Mouse (Mus musculus): ENCODE measurements around the gene Prkcsh. TPM values are rescaled to one million over a fixed set of nuclear protein-coding genes. Genes with fewer than 3 reads are reported as not detected.
A peak's percentile ranks its signal among the peaks of the same experiment; 100 is the strongest.

Gene Prkcsh
- total and polyA plus RNA-seq, 3 experiments, result 183 to 577 (median 356) TPM

DNA sequence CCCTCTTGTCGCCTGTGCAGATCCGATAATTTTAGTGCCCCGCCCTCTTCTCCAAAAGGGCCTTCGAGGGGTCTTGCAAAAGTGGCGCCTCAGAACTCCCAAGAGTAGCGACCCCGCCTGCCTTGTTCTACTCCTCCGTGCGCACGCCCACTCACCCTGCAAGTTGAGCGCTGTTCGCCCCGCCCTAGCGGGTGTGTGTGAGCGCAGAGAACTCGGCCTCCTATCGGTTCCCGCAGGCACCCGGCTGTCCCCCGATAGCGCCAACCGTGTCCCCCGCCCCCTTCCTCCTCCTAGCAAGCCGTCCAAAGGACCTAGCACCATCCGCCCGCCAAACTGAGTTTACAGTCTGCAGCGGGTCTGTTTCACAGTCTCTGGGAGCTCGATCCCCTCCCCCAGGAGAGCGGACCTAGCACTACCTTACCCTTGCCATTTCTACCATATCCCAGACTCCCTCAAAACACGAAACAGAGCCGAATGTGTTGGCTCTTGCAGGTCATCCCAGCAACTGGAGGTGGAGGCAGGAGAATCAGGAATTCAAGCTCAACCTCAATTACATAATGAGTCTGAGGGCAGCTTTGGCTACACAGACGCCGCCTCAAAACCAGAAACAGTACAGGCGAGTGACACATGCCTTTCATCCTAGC lies 40.1 kb upstream of the Prkcsh start:
- Histone ChIP-seq H3K4me1 (ENCODE audit: control insufficient read depth in 1 of 2, insufficient read depth in 2 of 2, low read length in 2 of 2) (peaks cover 13 to 31% of the 10 kb centered on the region in 2 experiments), H3K4me3 (ENCODE audit: control insufficient read depth in 1 of 2, insufficient read depth in 1 of 2, low read depth in 2 of 2, low read length in 2 of 2) (peak overlapping the region; percentile 75 to 77), H3K9ac (ENCODE audit: control insufficient read depth, low read depth, low read length, poor library complexity, severe bottlenecking) (peak overlapping the region; percentile 77), H3K27me3 (ENCODE audit: control insufficient read depth in 1 of 2, insufficient read depth in 2 of 2, low read length in 2 of 2) (no peaks in the 10 kb centered on the region), H3K27ac (ENCODE audit: control insufficient read depth, low read depth, low read length) (peak overlapping the region; percentile 91), H3K36me3 (ENCODE audit: control insufficient read depth in 1 of 2, insufficient read depth in 2 of 2, low read length in 2 of 2) (peaks cover 14 to 26% of the 10 kb centered on the region in 2 experiments), H3K9me3 (replicated peaks; ENCODE audit: insufficient read depth, low read length) (no peaks in the 10 kb centered on the region), H3K79me2 (ENCODE audit: control insufficient read depth, insufficient read depth, low read length, poor library complexity) (peaks cover 41% of the 10 kb centered on the region)
- TF ChIP-seq GATA1 (IDR thresholded peaks at IDR 0.05; ENCODE audit: low read depth, low read length) (peak; percentile 97), POLR2A (IDR thresholded peaks at IDR 0.05; ENCODE audit: control insufficient read depth in 1 of 2, insufficient read depth in 1 of 2, low read depth in 1 of 2, low read length in 2 of 2, poor library complexity in 1 of 2) (no peak), POLR2AphosphoS5 (IDR thresholded peaks at IDR 0.05; ENCODE audit: borderline replicate concordance, low read depth, low read length) (peak; percentile 90), TAL1 (IDR thresholded peaks at IDR 0.05; ENCODE audit: low read length) (peak; percentile 100)
- peak; percentile 100 for DNase-seq (ENCODE audit: low read depth, low spot score)

DNA sequence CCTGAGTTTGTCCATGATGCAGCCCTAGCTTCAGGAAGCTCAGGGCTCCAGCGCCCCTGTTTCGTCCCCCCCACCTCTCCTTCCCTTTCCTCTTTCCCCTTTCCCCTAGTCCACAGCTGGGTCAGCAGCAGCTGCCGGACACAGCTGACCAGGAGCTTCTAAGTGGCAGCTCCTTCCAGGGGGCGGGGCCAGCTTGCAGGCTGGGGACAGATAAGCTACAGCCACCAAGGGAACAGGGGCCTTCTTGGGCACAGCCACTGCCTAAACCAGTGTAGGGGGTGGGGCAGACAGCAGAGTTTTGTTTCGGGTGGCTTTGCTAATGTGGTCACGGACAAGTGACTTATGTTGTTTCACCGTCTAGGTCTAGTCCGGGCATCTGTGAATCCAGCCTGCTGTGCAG lies 39.2 kb upstream of the Prkcsh start, which contains the start of gene Epor:
Epor (minus strand) TSS at position 90 of the 400 bp plus-strand sequence.
- H3K4me1 ChIP-seq (ENCODE audit: control insufficient read depth in 1 of 2, insufficient read depth in 2 of 2, low read length in 2 of 2), result peaks cover 13 to 27% of the 10 kb centered on the region in 2 experiments
- H3K79me2 ChIP-seq (ENCODE audit: control insufficient read depth, insufficient read depth, low read length, poor library complexity), result peaks cover 41% of the 10 kb centered on the region
- peak within 1 kb of the TSS; percentile 77 for H3K9ac ChIP-seq (ENCODE audit: control insufficient read depth, low read depth, low read length, poor library complexity, severe bottlenecking)
- H3K9me3 ChIP-seq (replicated peaks; ENCODE audit: insufficient read depth, low read length), result no peaks in the 10 kb centered on the region
- TF ChIP-seq GATA1 (IDR thresholded peaks at IDR 0.05; ENCODE audit: low read depth, low read length) (peak; percentile 87), TAL1 (IDR thresholded peaks at IDR 0.05; ENCODE audit: low read length) (peak; percentile 78), ZC3H11A (IDR thresholded peaks at IDR 0.05; ENCODE audit: low read depth, low read length) (no peak)
- H3K36me3 ChIP-seq (ENCODE audit: control insufficient read depth in 1 of 2, insufficient read depth in 2 of 2, low read length in 2 of 2), result peaks cover 14 to 26% of the 10 kb centered on the region in 2 experiments
- H3K4me3 ChIP-seq (ENCODE audit: control insufficient read depth in 1 of 2, insufficient read depth in 1 of 2, low read depth in 2 of 2, low read length in 2 of 2), result peak within 1 kb of the TSS; percentile 75 to 77
- peak within 1 kb of the TSS; percentile 91 for H3K27ac ChIP-seq (ENCODE audit: control insufficient read depth, low read depth, low read length)
- H3K27me3 ChIP-seq (ENCODE audit: control insufficient read depth in 1 of 2, insufficient read depth in 2 of 2, low read length in 2 of 2), result peaks cover 0 to 1% of the 10 kb centered on the region in 2 experiments; a peak in 1 of 4 replicates
- DNase-seq (ENCODE audit: low read depth, low spot score), result peak; percentile 95

DNA sequence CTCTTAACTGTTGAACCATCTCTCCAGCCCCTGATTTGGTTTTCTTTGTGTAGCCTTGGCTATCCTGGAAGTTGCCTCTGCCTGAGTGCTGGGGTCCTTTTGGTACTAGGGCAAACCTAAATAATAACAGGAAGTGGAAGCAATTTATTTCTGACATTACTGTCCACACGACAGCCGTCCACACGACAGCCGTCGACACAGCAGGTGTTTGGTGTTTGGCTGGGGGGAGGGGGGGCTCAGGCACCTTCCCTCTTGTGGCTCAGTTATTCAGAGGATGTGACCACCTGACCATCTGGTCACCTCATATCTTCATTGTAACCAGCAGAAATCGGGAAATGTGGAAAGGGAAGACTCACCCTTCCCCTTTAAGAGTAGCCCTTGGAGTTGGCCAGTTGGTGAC lies 33.7 kb upstream of the Prkcsh start:
- Histone ChIP-seq H3K4me3 (ENCODE audit: control insufficient read depth in 1 of 2, insufficient read depth in 1 of 2, low read depth in 2 of 2, low read length in 2 of 2) (no peak overlapping the region), H3K27me3 (ENCODE audit: control insufficient read depth in 1 of 2, insufficient read depth in 2 of 2, low read length in 2 of 2) (peaks cover 2 to 4% of the 10 kb centered on the region in 2 experiments; a peak in 2 of 4 replicates), H3K79me2 (ENCODE audit: control insufficient read depth, insufficient read depth, low read length, poor library complexity) (no peaks in the 10 kb centered on the region), H3K36me3 (ENCODE audit: control insufficient read depth in 1 of 2, insufficient read depth in 2 of 2, low read length in 2 of 2) (peaks cover 0 to 4% of the 10 kb centered on the region in 2 experiments; a peak in 2 of 4 replicates), H3K27ac (ENCODE audit: control insufficient read depth, low read depth, low read length) (no peak overlapping the region), H3K4me1 (ENCODE audit: control insufficient read depth in 1 of 2, insufficient read depth in 2 of 2, low read length in 2 of 2) (peaks cover 4% of the 10 kb centered on the region in 2 experiments), H3K9me3 (replicated peaks; ENCODE audit: insufficient read depth, low read length) (no peaks in the 10 kb centered on the region), H3K9ac (ENCODE audit: control insufficient read depth, low read depth, low read length, poor library complexity, severe bottlenecking) (no peak overlapping the region)
- TF ChIP-seq ZC3H11A (IDR thresholded peaks at IDR 0.05; ENCODE audit: low read depth, low read length), result no peak
- TF ChIP-seq ELF1 (IDR thresholded peaks at IDR 0.05; ENCODE audit: low read depth, low read length), result no peak
- no peak for TF ChIP-seq TAL1 (IDR thresholded peaks at IDR 0.05; ENCODE audit: low read length)
- no peak for TF ChIP-seq GABPA (IDR thresholded peaks at IDR 0.05; ENCODE audit: low read depth, low read length)
- no peak for DNase-seq (ENCODE audit: low read depth, low spot score)

Measured in MEL (cell line).